Mouse (Mus musculus) c-Kit-positive CD71-positive TER-119-positive erythroid progenitor cells, embryonic 14.5 days (primary cell): ENCODE measurements at regions not wholly inside any gene's neighbourhood (a gene's known extent, or its start where the extent isn't known, plus 50 kb on each side); places are given as distances from the start of the nearest gene placed in this dataset.

Source experiments
- DNase-seq: peaks from one replicate; pipeline ENCODE4 v3.0.0-alpha.2; 2013; ENCODE audit warnings: low spot score

DNA sequence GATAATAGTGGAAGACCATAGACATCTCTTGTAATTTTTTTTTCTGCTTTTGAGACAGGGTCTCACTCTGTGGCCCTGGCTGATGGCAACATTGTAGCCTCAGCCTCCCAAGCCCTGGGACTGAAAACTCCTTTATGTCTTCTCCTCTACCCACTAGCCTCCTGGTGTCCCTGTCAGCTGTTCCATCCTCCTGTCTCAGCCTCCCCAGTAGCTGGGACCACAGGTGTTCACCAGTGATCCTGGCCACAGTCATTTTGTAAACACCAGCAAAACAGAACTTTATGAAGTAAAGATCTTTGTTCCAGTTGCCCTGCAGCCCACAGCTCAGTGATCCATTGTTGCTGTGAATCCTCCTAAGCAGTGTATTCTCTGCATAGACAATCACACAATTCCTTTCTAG lies 129.9 kb upstream of the Eya4 start:
- DNase-seq, result no peak

DNA sequence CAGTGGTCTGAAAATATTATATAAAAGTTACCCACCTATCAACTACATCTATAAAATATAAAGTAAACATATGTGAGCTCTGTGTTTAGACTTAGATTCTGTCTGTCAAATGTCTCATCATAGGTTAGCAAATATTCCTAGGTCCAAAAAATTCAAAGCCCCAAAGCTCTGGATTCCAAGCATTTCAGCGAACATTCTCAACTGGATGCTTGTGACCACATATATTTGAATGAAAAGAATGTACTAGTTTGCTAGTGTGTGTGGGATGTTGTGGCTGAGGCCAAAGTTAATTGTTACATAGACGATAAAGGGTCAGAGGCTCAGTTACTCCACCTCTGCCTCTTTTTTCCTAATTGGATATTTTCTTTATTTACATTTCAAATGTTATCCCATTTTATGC lies 128.3 kb upstream of the Eya4 start:
- no peak for DNase-seq

DNA sequence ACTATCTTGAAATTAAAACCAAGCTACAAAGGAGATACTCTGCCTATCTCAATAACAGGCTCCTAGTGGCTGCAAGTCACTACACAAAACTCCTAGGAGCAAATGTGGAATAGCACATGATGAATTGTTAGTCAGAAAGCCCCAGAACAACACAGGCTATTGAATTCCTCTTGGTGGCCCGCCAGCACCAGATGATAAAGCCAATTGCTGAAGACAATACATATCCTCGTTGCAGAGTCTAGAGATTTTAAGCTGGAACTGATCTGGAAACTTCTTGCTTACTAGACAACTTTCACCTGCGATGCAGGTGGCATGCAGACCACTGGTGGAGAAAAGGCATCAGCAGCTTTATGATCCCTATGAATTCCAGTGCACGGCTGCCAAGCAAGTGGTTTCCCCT lies 126.5 kb upstream of the Eya4 start:
- no peak for DNase-seq

DNA sequence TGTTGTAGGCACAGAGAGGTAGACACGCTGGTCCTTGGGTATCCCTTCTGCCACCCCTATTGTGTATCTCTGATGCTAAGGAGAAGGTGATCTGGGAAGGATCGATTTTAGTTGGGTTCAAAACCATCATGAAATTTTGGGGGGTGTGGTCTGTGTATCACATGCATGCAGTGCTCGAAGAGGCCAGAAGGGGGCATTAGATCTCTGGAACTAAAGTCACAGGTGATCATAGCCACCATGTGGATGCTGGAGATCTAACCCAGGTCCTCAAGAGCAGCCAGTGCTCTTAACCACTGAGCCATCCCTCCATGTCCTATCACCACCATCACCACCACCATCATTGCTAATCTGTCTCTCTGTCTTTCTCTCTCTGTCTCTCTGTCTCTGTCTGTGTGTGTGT lies 100.4 kb upstream of the Eya4 start:
- DNase-seq, result no peak

DNA sequence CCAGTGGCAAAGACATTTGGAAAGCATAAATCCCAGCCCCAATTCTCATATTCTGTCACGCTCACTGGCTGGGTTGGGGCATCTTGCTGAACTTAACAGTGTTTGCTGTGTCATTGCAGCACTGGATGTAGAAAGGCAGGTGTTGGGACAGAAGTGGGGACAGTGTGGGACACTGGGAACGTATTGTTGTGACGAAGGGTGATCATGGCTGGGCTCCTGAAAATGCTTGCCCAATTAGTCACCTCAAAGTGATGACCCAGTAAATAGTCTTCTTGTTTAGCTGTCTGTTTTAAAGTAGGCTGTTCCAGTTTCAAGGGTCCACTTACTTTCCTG lies 100.0 kb upstream of the Eya4 start:
- DNase-seq, result no peak

DNA sequence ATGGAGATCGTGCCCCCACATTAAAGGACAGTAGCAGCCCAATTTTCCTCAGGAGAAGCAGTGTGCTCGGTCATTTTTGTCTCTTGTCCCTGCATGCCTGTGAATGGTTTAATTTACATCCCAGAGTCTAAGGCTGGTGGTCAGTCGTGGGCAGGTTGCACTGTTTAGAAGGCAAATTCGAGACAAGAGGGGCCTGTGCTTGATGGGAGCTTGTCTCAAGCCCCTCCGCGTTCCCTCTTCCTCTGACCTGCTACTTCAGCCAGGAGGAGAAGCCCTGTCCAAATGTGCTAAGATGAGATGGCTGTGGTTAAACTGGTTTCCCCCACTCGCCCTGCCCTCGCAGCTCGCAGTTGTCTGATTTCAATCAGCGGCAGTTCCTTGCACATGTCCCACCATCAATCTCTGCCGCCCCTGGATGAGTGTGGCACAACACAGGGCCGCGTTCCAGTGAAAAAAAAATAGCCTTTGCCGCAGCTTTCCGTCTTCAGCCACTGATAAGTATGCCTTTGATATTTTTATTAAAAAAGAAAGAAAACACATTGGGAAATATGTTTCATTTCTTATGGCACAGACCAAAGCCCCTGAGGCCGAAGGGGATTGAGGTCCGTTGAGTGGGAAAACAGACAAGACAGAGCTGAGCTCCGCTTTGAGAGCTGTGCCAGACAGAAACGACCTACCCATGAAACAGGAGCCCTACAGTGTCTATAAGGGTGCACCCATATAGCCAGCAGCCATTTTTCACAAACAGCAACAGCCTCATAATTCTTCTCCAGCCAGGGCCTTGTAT lies 99.5 kb upstream of the Eya4 start:
- no peak for DNase-seq

DNA sequence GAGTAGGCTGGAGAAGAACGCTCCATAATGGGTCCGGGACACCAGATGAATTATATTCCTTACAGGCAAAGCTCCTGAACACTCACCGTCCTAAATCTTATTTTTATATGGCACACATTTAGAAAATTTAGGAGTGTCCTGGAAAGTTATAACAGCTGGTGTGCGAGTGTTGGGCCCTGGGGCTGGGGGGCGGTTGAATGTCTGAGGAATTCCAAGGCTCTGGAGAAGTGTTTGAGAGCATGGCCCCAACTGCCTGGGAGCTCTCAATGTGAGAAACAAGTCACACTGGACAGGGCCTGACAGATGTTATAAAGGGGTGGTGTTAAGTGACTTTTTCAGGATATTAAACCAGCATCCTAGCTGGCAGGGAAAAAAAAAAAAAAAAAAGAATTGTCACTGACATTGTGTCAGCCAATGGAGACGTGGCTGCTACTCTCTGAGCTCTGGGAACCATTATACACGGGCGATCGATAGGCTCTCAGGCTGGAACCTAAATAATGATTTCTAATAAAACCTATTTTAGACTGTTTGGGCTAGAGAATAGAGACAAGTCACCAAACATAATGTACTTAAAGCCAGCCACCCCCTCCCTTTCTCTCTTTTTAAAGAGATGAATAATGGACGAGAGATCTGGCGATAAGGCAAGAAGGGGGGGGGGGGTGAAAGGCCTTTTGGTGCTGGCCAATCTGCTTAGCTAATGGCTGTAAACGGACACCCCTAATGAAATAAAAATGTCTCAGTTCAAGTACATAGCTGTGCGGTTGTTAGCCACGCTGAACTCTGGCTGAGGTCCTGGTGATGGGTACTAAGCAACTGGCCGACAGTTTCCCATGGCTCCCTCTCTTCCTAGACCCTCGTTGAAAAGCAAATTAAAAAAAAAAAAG lies 98.6 kb upstream of the Eya4 start:
- no peak for DNase-seq

DNA sequence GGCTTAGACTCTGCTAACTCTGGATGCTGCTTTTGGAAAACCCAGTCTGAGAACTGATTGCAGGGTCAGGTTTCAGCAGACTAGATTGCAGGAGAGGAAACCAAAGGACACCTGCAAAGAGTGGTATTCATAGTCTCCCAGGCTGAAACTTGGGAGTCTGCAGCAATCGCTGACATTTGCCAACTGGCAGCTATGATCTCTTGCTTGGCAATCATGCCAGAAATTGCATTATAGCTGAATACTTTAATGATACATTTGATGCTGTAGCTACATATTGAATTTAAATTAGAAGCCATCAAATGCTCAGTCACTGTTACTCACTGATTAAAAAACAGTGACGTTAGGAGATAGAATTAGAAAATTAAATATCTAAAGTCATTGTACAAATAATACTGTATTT lies 79.8 kb upstream of the Eya4 start:
- DNase-seq, result no peak

DNA sequence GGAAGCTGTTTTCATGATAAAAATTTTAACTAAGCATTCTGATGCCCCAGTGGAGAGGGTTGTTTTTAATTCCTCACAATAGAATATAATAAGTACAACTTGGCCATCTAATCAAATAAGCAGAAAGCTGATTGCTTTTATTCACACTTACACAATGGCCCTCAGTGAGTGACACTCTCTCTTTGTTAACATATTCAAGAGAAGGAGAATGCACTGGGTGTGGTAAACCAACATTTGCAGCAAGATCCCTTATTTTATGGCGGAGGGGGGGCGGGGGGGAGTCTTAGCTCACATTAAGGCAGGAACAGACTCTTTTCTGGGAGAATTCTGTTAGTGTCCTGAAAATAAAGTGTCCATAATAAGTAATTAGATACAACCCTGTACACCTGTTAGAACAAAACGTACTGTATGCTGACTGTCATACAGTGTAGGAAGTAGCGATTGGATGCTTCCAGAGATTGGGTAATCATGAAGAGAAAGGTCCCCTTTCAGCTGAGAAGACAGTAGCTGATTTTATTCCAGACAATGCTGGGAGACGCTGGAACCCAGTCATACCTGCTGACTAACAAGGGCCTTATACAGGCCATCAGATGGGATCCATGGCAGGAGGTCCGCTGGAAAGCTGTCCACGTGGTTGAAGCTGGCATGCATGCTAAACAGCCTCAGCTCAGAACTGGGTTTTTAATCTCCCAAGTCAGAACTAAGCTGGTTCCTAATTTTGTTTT lies 63.4 kb upstream of the Eya4 start:
- no peak for DNase-seq

DNA sequence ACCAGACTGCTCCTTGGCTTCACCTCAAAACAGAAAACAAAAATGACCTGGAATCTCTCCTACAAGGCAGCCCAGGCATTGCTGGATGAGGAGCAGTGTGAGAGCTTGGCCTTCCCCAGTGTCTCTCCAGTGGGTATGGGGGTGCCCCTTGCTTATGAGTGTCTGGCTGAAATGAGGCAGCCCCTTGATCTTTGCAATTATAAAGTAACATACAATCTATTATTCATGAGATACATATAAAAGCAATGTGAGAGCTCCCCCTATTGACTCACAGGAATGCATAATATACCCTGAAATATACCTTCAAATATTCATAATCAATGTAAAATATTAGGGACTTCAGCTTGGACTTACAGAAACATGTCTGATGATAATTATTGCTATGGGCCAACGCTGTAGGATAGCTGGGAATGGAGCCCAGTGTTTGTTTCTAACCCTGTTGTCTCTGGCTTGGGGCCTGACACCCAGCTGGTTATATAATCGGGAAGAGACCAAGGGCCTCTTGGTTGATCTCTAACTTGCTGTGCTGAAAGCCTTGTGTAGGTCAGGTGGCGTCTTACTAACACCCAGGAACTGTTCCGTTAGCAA lies 52.9 kb upstream of the Eya4 start:
- DNase-seq, result no peak
